Mouse (Mus musculus) heart, embryonic 11.5 days (tissue): ENCODE data around the gene Myrf. TPM values are rescaled to one million over a fixed set of nuclear protein-coding genes. Genes with fewer than 3 reads are reported as not detected.
A peak's percentile ranks its signal among the peaks of the same experiment; 100 is the strongest.

Experiments
- ATAC-seq: fragments of 200-750 bp; cut with Nextera tagmentation; replicated peaks from 2 replicates; pipeline ENCODE4 v1.8.0; 2017; ENCODE audit warnings: moderate library complexity; ENCODE audit not compliant: insufficient number of reproducible peaks, low FRiP score, low TSS enrichment
- H3K27ac ChIP-seq: fragments of 300-500 bp; sonication (generic); 2 replicates; pipeline ENCODE4 v1.5.1; 2014; ENCODE audit warnings: mild to moderate bottlenecking, low read depth, low read length
- H3K27me3 ChIP-seq: fragments of 300-500 bp; sonication (generic); 2 replicates; pipeline ENCODE4 v1.6.1; 2014; ENCODE audit warnings: mild to moderate bottlenecking, low read length, mixed read lengths; ENCODE audit not compliant: control insufficient read depth, insufficient read depth
- H3K36me3 ChIP-seq: fragments of 300-500 bp; sonication (generic); 2 replicates; pipeline ENCODE4 v1.6.1; 2014; ENCODE audit warnings: mild to moderate bottlenecking, low read length, moderate library complexity, mixed read lengths; ENCODE audit not compliant: control insufficient read depth, insufficient read depth
- H3K4me1 ChIP-seq: fragments of 300-500 bp; sonication (generic); 2 replicates; pipeline ENCODE4 v1.6.1; 2014; ENCODE audit warnings: low read length; ENCODE audit not compliant: control insufficient read depth, insufficient read depth
- H3K4me2 ChIP-seq: fragments of 300-500 bp; sonication (generic); 2 replicates; pipeline ENCODE4 v1.6.1; 2014; ENCODE audit warnings: mild to moderate bottlenecking, moderate library complexity
- H3K4me3 ChIP-seq: fragments of 300-500 bp; sonication (generic); 2 replicates; pipeline ENCODE4 v1.5.1; 2014; ENCODE audit warnings: low read depth, low read length
- H3K9ac ChIP-seq: fragments of 300-500 bp; sonication (generic); 2 replicates; pipeline ENCODE4 v1.6.1; 2014; ENCODE audit warnings: mild to moderate bottlenecking, low read depth, low read length, moderate library complexity
- H3K9me3 ChIP-seq: fragments of 300-500 bp; sonication (generic); replicated peaks from 2 replicates; pipeline ENCODE4 v1.6.1; 2016; ENCODE audit warnings: low read length; ENCODE audit not compliant: control insufficient read depth
- WGBS: fragments of 180-500 bp; shearing (Covaris S2); extraction: QIAGEN DNeasy Blood & Tissue Kit; methylation state at CpG from one replicate; pipeline ENCODE4 v1.1.7; 2014; ENCODE audit not compliant: insufficient replicate concordance; 5-methylcytosine and 5-hydroxymethylcytosine counted together
- polyA plus RNA-seq: library from polyadenylated mRNA; unstranded; fragments of >200 nt; fragmentation: Nextera tagmentation; extraction: Ambion mirVana; gene quantifications from 2 replicates; pipeline ENCODE4 v1.2.1, GENCODE M21; 2014

The Myrf gene
- polyA plus RNA-seq, 1 experiment from 2014 or later = 23.0 TPM

DNA sequence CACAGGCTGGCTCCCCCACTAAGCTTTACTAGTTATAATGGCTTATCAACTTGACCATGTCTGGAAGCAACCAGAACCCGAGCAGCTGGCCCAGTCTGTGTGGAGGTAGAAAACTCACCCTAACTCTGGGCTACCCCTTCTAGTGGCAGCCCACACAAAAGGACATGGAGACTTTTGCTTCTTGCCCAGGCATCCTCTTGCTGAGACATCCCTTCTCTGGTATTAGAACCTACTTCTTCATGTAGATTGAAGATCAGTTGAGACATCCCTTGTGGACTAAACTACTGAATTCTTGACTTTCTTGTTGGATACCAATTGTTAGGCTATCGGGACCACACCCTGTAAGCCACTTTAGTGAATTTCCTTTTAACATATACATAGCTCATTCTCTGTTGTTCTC is 42.3 kb downstream of the Myrf start:
- Histone ChIP-seq H3K27ac (no peak overlapping the region), H3K4me3 (no peak overlapping the region), H3K36me3 (peaks cover 38% of the 10 kb centered on the region), H3K27me3 (no peaks in the 10 kb centered on the region), H3K4me2 (no peak overlapping the region), H3K4me1 (peaks cover 8% of the 10 kb centered on the region), H3K9ac (no peak overlapping the region), H3K9me3 (no peaks in the 10 kb centered on the region)
- no peak for ATAC-seq
- 84% methylated on average over 2 of the region's 2 CpGs for WGBS

GRCm38 (mm10) chr19:10197130-10197529 is 43.4 kb downstream of the Myrf start:
- H3K9me3 ChIP-seq = no peaks in the 10 kb centered on the region
- H3K27ac ChIP-seq = no peak overlapping the region
- no peak overlapping the region for H3K9ac ChIP-seq
- no peak for ATAC-seq
- H3K27me3 ChIP-seq = no peaks in the 10 kb centered on the region
- peaks cover 45% of the 10 kb centered on the region for H3K36me3 ChIP-seq
- 89% methylated on average over 4 of the region's 4 CpGs for WGBS
- H3K4me2 ChIP-seq = no peak overlapping the region
- H3K4me1 ChIP-seq = no peaks in the 10 kb centered on the region
- no peak overlapping the region for H3K4me3 ChIP-seq

- H3K27me3 ChIP-seq = no peaks in the 10 kb centered on the region
- no peak overlapping the region for H3K4me2 ChIP-seq
- H3K9ac ChIP-seq = no peak overlapping the region
- H3K27ac ChIP-seq = no peak overlapping the region
- no peaks in the 10 kb centered on the region for H3K9me3 ChIP-seq
- H3K4me1 ChIP-seq = peaks cover 5% of the 10 kb centered on the region
- H3K36me3 ChIP-seq = peaks cover 46% of the 10 kb centered on the region
- no peak for ATAC-seq
- no peak overlapping the region for H3K4me3 ChIP-seq
- 80% methylated on average over 5 of the region's 5 CpGs for WGBS
These were observed 45.3 kb downstream of the Myrf start for GRCm38 (mm10) chr19:10195252-10195651.

DNA sequence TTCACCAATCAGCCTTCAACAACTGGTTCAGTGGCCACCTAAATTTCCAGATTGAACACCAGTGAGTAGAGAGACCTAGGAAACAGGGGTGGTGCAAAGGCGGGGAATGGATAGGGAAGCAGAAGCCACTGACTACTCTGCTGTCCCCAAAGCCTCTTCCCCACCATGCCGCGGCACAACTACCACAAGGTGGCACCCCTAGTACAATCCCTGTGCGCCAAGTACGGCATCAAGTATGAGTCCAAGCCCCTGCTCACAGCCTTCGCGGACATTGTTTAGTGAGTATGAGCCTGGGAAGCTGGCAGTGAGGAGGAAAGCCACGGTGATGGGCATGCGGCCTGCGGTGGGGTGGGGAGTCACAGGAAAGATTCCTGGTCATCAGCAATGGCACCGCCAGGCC is 46.2 kb downstream of the Myrf start:
- H3K9ac ChIP-seq = no peak overlapping the region
- H3K4me2 ChIP-seq = no peak overlapping the region
- ATAC-seq = no peak
- 79% methylated on average over 11 of the region's 11 CpGs for WGBS
- no peaks in the 10 kb centered on the region for H3K9me3 ChIP-seq
- peaks cover 46% of the 10 kb centered on the region for H3K36me3 ChIP-seq
- H3K4me1 ChIP-seq = peaks cover 5% of the 10 kb centered on the region
- H3K27ac ChIP-seq = no peak overlapping the region
- no peak overlapping the region for H3K4me3 ChIP-seq
- H3K27me3 ChIP-seq = no peaks in the 10 kb centered on the region

DNA sequence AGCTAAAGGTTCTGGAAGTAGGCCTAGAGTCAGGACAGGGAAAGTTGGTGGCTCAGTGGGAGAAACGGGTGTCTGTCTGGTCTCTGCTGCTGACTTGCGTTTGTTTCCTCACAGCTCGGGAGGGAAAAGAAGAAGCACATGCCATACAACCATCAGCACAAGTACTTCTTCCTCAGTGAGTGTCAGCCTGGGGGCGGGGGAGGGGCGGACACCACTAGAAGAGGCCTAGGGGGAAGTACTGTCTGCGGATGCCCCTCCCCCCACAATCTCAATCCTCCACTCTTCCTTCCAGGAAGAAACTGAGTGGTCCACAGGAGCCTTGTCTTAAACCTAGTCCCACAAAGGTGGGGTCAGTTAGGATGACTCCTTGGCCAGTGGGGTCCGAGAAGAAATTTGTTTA is 49.2 kb downstream of the Myrf start:
- Histone ChIP-seq H3K4me3 (no peak overlapping the region), H3K27me3 (no peaks in the 10 kb centered on the region), H3K4me1 (peaks cover 5% of the 10 kb centered on the region), H3K4me2 (no peak overlapping the region), H3K9ac (no peak overlapping the region), H3K9me3 (no peaks in the 10 kb centered on the region), H3K36me3 (peaks cover 62% of the 10 kb centered on the region), H3K27ac (0 out of 2 replicates have a peak overlapping the region, but pooled peaks have one; percentile 10)
- no peak for ATAC-seq
- WGBS = 46% methylated on average over 7 of the region's 7 CpGs

GRCm38 (mm10) chr19:10190796-10191195 is 49.8 kb downstream of the Myrf start:
- Histone ChIP-seq H3K4me2 (no peak overlapping the region), H3K27ac (no peak overlapping the region), H3K4me1 (peaks cover 5% of the 10 kb centered on the region), H3K9ac (no peak overlapping the region), H3K36me3 (peaks cover 64% of the 10 kb centered on the region), H3K4me3 (no peak overlapping the region), H3K27me3 (no peaks in the 10 kb centered on the region), H3K9me3 (no peaks in the 10 kb centered on the region)
- ATAC-seq = no peak
- 50% methylated on average over 2 of the region's 2 CpGs for WGBS

DNA sequence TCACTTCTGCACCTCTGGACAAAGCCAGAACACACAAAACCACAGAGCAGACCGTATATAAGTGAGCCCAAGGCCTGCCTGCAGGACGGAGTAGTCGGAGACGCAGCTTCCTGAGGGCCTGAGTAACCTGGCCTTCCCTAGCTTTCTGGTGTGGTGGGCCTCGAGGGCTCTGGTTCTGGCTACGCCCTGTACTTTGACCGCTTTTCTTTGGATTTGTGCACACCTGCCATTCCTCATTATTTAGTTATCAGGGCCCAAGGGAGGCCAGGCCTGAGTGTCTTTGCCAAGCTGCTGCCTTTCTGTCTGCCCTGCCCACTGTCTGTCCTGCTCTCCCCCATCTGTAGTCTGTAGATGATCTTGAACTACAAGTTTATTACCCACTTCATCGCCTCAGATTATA is 50.6 kb downstream of the Myrf start:
- 91% methylated on average over 8 of the region's 8 CpGs for WGBS
- Histone ChIP-seq H3K9me3 (no peaks in the 10 kb centered on the region), H3K27me3 (no peaks in the 10 kb centered on the region), H3K4me1 (peaks cover 5% of the 10 kb centered on the region), H3K36me3 (peaks cover 68% of the 10 kb centered on the region), H3K9ac (no peak overlapping the region), H3K4me3 (no peak overlapping the region), H3K4me2 (no peak overlapping the region), H3K27ac (no peak overlapping the region)
- no peak for ATAC-seq

DNA sequence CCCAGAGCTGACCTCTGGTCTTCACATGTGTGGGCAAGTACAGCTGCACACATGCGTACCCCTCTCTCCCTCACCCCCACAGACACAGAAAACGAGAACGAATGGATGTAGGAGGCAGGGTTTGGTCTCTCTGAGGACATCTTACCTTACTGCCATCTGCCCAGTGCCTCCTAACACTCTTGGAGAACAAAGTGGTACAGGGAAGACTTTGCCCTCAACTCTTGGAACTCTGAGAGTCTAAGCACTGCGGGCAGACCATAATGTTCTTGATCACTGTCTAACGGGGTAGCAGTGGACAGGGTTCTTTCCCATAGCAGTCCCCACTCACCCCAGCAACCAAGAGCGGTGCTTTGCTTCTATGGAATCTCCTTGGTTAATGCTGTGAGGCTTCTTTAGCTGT is 51.5 kb downstream of the Myrf start:
- no peaks in the 10 kb centered on the region for H3K9me3 ChIP-seq
- H3K9ac ChIP-seq = no peak overlapping the region
- H3K4me1 ChIP-seq = peaks cover 11% of the 10 kb centered on the region
- no peak for ATAC-seq
- H3K4me2 ChIP-seq = no peak overlapping the region
- H3K27me3 ChIP-seq = no peaks in the 10 kb centered on the region
- peaks cover 61% of the 10 kb centered on the region for H3K36me3 ChIP-seq
- no peak overlapping the region for H3K4me3 ChIP-seq
- WGBS = 91% methylated on average over 6 of the region's 6 CpGs
- no peak overlapping the region for H3K27ac ChIP-seq

DNA sequence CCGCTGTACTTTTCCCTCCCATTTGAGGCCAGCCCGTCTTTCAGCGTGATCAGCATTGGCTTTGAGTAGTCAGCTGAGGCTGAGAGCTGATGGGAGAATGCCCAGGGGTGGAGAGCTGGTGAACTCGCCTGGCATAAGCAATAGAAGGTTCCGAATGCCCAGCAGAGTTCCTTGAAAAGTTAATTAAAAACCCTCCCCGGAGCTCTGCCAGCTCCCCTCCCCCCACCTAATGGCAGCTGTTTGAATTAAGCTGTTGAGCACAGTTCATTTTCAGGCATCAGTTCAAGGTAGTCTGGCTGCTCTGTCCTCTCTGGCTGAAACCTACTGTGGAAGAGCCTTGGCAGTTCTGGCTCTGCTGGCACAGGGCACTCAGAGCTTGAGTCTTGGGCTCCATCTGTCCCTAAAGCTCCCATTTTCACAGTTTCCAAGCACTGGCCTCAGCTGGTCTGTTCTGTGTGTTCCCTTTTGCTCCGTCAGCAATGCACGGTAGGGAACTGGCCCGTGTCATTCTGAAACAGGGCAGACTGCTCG is 52.2 kb downstream of the Myrf start:
- Histone ChIP-seq H3K4me3 (no peak overlapping the region), H3K27me3 (no peaks in the 10 kb centered on the region), H3K27ac (no peak overlapping the region), H3K9me3 (no peaks in the 10 kb centered on the region), H3K4me2 (no peak overlapping the region), H3K9ac (no peak overlapping the region), H3K4me1 (peaks cover 14% of the 10 kb centered on the region), H3K36me3 (peaks cover 54% of the 10 kb centered on the region)
- no peak for ATAC-seq
- 86% methylated on average over 10 of the region's 10 CpGs for WGBS
